Mouse (Mus musculus) Muller cell, postnatal 12 days (primary cell): Measurements from ENCODE around the gene Spns2.

Source experiments
- DNase-seq: peaks from one replicate; pipeline ENCODE4 v3.0.0-alpha.2; 2015; ENCODE audit errors: inconsistent ontology term

Gene Spns2

DNA sequence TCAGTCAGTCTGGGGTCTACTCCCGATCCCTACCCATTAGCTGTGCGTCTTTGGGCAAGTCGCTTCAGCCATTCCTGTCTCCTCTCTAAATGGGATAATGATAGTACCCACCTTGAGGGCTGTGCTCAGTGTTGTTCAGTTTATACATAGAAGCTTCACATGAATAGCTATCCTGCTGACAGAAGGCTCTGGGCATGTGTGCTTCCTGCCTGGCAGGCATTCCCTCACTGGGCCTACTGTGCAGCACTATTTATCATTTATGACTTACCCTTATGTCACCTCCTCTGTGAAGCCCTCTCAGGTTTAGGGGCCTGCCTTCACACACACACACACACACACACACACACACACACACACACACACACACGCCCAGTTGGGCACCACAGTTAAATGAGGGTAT, 10.4 kb upstream of the Spns2 start:
- no peak for DNase-seq

DNA sequence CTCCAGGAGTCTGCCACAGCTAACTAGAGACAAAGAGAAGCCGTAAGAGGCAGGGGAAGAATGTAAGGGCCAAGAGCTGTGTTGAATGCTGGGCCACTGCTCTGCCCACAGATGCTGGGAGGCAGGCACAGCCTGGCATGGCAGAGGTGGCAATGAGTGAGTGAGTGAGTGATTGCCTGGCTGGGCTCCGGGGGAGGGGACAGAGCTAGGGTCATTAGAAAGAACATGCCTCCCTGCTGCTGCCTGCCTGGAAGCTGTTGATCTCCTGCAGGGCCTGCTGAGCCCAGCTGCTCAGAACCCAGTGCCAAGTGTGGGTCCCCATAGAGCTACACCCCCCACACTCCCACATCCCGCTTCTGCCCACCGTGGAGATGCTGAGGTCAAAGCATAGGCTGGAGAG, 7.7 kb upstream of the Spns2 start:
- DNase-seq = no peak

DNA sequence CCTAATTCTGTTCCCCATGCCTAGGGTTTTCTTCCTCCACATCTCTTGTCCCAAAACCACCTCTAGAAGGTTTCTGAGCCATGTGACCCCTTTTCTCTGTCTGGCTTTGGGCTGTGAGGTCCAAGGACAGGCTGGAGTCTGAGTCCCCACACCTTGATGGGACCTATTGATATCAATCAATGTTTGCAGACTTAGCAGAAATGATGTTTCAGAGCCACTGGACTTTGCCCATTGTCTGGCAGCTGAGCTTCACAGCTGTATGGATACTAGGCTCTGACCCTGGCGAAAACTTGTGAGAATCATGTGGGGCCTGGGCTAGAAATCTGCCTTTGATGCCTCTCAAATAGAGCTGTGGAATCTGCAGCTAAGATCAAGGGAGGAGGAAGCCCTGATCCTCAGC, 7.1 kb upstream of the Spns2 start:
- no peak for DNase-seq

DNA sequence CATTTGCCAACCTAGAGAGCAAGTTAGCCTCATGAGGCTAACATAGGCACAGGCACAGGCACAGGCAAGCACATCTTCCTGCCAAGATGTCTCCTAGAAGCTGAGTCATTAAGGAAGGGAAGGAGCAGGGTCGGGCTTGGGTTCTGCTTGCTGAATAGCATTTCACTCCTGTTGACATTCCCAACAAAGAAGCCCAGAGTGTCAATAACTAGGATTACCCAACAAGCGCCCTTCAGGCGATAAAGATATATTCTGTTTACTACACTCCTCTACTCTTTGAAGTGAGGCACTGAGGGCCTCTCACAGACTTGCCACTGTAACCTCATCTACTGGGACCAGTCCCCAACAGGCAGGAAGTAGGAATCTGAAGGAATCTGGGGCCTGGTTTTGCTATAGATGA, 6.4 kb upstream of the Spns2 start:
- DNase-seq = no peak

DNA sequence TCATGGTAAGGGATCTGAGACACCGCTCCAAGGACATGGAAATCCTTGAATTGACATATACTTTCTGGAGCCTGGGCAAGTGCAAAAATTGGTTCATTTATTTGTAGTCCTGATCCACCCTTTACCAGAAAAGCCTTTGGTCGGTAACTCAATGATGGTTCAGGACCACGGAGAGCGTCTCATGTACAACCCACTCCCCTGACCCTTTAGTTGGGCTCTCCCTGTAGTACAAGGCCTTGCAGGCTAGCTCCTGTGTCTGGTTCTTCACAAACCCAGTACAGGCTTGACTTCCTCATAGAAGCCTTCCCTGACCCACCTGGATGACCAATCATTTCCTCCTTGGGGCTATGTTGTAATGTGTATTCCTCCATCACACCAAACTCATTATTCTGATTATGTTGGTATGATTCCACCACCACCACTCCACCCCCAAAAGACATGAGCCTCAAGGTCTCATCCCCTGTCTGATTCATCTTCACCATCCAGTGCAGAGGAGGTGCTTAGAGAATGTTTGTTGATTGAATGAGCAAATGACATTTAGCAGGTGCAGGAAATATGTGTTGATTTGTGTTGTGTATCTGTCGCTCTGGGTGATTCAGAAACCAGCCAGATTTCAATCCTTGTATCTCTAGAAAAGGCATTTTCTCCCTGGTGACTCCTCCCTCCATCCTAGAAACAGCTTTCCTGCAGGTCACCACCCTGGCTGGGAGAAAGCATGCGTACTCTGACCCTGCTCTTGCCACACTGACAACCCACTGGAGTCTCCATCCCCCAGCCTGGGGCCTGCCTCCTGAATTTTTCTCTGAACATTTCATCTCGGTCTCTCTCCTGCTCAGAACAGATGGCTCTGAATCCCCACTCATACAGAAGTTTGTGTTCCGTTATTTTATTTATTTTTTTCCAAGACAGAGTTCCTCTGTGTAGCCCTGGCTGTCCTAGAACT, 4.6 kb upstream of the Spns2 start:
- DNase-seq = no peak

DNA sequence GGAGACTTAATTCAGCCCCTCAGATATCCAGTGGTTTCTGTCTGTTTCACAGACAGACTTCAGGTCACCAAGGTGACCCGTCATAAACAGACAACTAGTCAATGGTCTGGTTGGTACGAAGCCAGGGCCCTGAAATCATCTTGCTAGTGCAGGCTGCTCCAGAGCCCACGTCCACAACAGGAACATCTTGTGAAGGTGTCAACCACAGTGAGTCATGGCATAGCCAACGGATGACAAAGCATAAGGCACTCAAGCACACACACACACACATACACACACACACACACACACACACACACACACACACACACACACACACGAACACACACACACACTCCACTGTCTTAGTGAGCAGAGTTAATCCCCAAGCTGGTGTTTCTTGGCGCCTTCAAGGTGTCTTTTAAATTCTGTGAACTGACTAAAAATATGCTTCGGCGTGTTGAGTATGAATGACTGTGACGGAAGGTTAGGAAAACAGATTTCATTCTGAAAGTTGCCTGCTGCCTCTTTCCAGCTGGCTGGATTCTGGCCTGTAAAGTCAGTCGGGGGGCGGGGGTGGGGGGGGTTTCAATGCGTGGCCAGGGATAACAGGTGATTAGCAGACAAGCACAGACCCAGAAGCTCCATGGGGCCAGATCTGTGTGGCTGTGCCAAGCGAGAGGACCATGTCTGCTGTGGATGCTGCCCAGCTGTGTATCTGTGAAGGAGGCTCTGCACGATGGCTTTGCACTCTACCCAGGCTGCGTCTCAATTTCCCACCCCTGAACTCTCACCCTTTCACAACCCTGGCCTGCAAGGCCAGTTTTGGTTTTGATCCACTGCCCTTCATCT, 1.6 kb upstream of the Spns2 start:
- DNase-seq = peak; percentile 48

DNA sequence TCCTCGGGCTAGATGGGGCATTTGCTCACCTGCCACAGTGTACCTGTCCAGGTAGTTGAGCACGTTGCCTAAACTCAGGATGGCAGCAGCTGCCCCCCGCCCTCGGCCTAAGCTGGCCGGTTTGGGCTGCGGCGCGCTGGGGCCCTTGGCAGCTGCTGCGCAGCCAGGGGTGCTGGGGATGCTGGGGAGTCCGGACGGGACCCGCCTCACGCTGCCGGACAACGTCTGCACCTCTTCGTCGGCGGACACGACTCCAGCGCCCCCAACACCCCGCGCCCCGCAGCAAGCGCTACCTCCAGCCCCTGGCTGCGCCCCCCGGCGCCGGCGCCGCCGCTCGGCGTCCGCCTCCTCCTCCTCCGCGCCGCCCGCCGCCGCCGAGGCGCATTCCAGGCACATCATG, 307 bp downstream of the Spns2 start:
- no peak for DNase-seq

DNA sequence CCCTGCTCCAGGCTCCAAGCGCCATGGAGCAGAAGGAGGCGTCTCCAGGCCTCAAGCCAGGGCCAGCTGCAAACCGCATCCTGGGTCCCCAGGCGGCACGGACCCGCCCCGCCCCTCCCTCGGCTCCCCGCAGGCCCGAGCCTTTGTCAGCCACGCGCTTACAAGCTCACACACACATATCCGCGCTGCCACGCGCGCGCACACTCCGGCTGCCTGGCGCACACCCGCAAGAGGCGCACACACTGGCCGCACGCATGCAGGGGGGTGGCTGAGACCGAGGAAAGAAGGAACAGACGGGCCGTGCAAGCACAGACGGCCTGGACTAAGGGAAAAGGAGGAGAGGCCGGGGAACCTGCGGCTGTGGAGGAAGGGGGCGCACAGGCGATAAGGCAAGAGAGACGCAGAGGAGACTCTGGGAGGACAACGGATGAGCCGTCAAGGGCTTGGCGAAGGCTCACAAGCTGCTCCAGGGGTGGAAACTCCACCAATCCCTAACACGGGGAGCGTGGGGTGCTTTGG, 892 bp downstream of the Spns2 start:
- peak; percentile 53 for DNase-seq

DNA sequence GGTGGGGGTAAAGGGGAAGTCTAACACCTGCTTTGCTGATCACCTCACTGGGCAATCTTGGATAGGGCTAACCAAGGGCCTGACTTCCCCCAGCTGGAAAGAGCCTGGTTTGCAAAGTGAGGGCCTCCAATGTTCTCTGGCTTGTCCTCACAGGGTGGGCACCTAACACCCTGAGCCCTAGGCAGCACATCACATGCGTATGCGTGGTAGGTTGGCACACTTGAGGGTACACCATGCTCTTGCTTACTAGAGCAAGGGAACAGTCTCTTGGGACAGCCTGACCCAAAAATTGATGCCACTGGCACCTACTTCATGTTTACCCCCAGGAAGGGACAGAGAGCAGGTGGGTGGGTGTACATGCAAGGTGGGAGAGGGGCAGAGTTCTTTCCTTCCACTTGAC, 2.0 kb downstream of the Spns2 start:
- DNase-seq = no peak

DNA sequence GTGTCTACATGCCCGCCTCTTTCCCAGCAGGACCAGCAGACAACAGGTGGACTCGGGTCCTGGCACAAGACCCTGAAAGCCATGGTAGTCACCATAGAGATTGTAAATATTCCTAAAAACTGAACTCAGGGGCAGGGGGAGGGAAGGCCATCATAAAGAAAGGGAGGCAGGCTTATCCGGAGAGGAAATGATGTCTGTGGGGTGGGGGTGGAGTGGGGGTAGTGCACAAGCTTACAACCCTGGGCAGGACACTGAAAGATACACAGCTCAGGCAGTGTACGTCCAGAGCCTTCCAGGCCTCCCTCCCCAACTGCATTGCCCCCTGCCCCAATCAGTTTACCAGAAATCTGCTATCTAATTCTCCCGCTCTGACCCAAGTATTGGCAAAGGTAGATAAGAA, 2.5 kb downstream of the Spns2 start:
- no peak for DNase-seq

DNA sequence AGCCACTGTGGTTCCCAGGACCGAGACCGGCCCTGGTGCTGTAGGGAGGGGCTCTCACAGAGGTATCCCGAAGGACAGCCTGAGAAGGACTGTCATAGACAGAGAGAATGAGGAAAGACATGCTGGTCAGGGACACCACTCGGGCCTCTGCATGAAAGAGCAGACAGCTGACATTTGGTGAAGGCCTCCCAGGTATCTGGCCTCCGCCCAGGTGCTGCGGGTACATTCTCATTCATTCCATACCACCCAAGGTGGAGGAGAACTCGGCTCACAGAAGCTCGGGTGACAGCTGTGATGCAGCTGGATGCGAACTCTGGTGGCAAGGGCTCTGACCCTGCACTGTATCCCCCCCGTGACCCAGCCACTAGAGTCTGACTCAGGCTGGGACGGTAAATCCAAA, 3.7 kb downstream of the Spns2 start:
- DNase-seq = no peak

DNA sequence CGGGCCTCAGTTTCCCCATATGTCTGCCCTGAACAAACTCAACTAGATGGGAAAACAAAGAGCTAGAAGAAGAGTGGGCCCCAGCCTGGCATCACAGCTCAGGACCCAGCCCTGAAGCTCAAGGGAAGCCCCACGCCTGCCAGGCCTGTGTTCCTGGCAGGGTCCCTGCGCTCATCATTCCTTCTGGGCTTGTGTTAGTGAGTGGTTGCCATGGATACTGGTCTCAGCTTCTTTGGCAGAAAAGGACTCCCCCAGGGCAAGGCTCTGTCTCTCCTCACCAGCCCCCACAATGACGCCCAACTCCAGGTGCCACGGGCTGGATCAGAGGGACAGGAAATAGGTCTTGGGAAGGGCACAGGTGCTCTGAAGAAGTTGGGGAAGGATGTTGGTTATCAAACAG, 4.5 kb downstream of the Spns2 start:
- no peak for DNase-seq

DNA sequence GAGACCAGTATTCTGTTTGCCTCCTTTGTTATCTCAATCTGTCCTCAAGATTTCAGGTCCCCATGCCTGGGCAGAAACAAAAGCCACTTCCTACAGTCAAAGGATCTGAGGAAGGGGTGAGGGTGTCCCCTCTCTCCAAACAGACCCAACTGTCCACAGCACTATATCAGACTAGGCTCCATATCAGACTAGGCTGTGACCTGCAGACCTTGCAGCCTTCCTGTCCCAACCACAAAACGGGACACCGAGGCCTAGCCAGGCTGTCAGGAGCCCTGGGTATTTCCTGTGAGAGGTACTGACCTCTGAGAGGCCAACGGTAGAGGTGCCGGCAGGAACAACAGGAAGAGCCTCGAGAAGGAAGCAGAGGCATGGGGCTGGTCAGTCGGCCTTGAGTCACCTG, 5.2 kb downstream of the Spns2 start:
- no peak for DNase-seq

DNA sequence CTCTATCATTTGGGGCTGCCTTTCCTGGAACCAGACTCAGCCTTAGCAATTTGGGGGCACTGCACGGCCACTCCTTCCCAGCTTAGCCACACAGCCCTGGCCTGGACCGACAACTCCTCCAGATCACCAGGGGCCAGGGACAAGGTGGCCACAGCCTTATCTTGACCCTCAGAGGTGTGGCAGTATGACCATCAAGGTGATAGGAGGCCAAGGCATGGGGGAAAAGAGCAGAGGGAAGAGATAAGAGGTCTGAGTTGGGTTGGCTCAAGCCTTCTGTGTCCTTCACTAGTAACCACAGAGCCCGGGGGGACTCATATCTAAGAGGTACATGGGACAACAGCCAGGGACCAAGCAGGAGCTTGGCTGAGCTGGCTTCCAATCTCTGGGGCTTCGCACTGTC, 7.8 kb downstream of the Spns2 start:
- no peak for DNase-seq

DNA sequence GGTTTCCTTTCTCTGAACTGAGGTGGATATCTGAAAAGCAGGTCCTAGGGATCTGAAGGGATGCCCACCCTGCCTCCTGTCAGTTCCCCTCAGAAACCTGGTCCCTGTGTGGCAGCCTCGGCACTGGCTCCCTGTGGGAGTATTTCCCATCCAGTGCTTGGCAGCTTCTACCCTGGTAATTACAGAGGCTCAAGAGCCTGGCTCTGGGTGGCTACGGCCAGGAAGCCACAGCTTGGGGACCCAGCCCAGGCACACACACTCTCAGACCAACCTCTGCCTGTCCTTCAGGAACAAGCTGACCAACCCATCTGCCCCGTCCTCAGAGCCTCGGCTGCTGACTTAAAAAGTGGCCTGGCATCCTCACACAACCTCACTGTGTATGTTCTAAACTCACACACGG, 8.4 kb downstream of the Spns2 start:
- DNase-seq = no peak

DNA sequence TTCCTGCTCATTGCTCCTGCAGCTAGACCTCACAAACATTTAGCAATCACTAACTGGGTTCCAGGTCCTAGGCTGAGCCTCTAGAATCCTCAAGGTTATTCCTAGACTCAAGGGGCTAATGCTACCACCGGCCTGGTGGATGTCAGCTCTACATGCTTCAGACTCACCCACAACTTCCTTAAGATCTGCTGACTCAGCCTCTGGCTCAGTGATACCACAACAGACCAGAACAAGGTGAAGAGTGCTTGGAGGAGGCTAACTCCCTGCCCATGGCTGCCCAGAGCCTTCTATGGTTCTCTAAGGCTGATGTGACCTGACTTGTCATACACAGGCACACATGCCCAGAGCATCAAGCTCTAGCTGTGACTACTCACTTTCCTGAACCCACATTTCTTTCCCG, 10.2 kb downstream of the Spns2 start:
- no peak for DNase-seq

DNA sequence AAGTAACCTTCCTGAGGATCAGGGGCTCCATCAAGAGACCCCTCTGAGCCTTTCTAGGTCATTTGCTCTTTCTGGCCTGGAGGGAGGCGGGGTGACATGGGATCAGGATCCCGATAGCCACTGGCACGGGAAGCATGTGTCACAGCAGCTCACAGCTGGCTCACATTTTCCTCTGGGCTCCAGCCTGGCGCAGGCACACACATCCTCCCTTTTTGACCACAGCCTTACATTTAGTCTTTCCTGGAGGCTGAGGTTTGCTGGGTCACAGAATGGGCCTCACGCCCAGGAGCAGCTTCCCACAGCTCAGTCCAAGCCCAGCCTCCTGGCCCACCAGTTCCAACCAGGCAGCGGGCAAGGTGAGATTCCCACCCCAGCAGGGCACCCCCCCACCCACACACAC, 11.5 kb downstream of the Spns2 start:
- DNase-seq = no peak

DNA sequence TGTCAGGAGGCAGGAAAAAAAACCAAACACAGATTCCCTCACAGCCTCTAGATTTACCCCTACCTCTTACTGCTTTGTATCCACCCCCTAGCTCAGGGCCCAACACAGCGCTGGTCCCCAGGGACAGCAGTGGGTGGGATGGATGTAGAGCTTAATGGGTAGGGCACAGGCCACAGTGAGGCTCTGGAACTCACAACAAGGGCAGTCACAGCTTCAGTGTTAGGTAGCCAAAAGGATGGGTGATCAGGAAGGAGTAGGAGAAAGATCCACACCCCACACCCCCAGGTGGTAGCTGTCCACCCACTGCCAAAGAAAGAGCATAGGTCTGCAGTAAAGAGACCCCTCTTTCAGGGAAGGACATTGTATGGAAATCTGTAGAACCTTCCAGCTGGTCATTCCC, 12.1 kb downstream of the Spns2 start:
- DNase-seq = no peak

DNA sequence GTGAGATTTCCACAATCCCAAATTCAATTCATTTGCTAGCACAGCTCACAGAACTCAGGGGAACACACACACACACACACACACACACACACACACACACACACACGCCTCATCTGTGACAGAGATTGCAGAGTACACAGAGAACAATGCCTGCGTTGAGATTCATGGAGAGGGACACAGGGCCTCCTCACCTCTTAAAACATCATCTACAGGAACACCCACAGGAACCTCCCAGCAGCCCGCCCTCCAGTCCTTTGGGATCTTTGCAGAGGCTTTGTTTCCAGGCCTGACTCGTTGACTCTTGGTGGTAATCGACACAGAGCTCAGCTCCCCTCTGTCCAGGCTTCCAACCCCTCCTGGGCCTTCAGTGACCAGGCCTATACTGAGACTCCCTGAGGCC, 12.5 kb downstream of the Spns2 start:
- DNase-seq = peak; percentile 34

DNA sequence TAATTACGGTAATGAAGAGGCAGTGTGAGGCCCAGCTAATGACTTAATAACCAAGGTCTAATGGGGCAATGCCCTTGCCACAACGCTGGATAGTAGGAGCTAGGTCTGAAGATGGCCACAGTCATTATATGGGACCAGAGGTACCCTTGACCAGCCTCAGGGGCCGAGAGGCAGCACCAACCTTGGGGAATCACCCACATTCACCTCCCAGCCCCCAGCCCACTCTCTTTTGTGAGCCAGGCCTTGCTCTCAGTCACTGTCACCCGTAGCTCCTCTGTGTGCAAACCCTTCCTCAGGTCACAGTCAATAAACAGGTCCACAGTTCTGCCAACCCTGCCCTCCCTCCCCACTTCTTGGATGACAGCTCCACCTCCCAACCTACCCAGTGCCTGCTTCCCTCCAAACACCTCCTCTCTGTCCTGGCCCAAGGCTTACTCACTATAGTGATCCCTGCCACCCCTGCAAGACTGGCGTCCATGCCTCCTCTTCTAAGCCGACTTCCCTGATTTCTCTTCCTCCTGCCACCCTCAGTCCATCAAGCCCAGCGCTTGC, 13.6 kb downstream of the Spns2 start:
- no peak for DNase-seq

DNA sequence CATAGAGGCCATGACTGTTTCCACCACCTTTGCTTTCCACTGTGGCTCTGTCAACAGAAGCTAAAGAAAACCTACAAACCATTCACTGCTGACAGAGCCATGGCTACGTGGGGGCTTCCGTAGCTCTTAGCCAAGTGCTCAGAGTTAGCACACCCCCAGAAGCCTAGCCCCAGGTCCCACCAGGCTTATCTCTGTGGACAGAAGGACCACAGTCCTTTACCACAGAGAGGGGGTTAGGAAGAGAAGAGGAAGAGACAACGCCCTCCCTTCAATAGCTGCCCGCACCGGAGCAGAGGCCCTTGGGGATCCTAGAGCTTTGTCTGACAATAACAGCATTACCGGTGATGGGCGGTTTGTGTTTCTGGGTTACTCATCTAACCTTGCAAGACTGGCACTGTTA, 14.3 kb downstream of the Spns2 start:
- no peak for DNase-seq

DNA sequence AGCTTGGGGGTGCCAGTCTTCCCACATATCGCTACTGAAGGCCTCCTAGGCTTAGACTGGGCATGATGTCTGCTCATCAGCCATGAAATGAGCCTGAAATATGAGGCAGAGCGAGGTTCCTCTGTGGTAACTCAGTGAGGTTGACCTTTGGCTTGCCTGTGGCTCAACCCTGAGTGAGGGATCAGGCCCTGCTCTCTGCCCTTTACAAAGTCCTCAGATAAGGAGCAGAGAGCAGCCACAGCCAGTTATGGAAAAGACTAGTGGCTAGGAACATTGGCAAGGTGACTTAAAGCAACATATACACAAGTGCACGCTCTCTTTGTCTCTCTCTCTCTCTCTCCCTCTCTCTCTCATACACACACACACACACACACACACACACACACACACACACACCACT, 14.8 kb downstream of the Spns2 start:
- DNase-seq = no peak

DNA sequence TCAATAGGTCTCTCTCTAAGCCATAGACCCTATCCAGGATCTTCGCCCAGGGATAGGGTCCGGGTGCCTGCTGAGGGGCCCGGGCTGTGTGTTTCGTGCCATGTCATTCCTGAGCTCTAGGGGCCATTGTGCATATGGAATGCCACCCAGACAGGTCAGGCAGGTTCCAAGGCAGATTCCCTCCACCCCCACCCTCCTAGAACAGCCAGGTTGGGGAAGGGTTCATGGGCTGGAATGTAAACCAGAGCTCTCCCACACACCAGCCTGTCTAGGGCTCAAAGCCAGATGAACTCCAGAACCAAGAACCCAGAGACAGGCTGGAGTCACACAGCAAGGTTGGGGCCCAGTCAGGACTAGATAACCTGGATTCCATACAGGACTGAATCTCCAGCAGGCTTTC, 16.2 kb downstream of the Spns2 start:
- DNase-seq = no peak
